ENCODE assay signal across 17 mouse cellular contexts in genomic region chr11:70031321-70031670, GRCm38 (mm10). TPM values are rescaled to one million over a fixed set of nuclear protein-coding genes. Genes with fewer than 3 reads are reported as not detected.
"Had no signal": no experiment of that assay in that cellular context is flagged by ENCODE, and none has a peak within 500 bp of the region (broad histone marks: within the 10 kb centered on the region; RNA-seq: fewer than 3 reads in every experiment).

No protein-coding gene starts in this region.

- H3K27ac ChIP-seq: kidney, embryonic 15.5 days; limb, embryonic 13.5 days; liver, embryonic 14.5 days had no signal

- H3K9me3 ChIP-seq: kidney, embryonic 15.5 days; limb, embryonic 13.5 days; neural tube, embryonic 12.5 days had no signal

- DNase-seq: kidney, postnatal 14 days; left cerebral cortex, postnatal 4 days; lung, adult 18-20 months; retina, postnatal 1 day; right cerebral cortex, postnatal 4 days; spleen, adult 18-20 months; thymus, adult 18-20 months; thymus, postnatal 14 days had no signal

- H3K9ac ChIP-seq: kidney, embryonic 15.5 days; limb, embryonic 13.5 days; liver, embryonic 14.5 days; neural tube, embryonic 12.5 days had no signal

- H3K27me3 ChIP-seq: kidney, embryonic 15.5 days; limb, embryonic 13.5 days; neural tube, embryonic 12.5 days had no signal

- H3K4me3 ChIP-seq: kidney, embryonic 15.5 days; limb, embryonic 13.5 days; myocyte; neural tube, embryonic 12.5 days had no signal

- H3K4me2 ChIP-seq: kidney, embryonic 15.5 days; limb, embryonic 13.5 days had no signal

RNA-seq across cellular contexts. Expression of gene Asgr1, which starts 22.6 kb away (rescaled TPM):
- total RNA-seq: megakaryocyte-erythroid progenitor cell, adult 5-6 weeks had no signal
- polyA plus RNA-seq: large intestine, adult 2 months; lung, embryonic 16.5 days; stomach, embryonic 14.5 days had no signal
